Mouse (Mus musculus): ENCODE data around the gene Fam210b. TPM values are rescaled to one million over a fixed set of nuclear protein-coding genes. Genes with fewer than 3 reads are reported as not detected.

The Fam210b gene
- polyA plus RNA-seq, 1 experiment from 2014 or later: 32.8 TPM

GRCm38 (mm10) chr2:172348297-172348950 lies 3.1 kb downstream of the Fam210b start:
- TF ChIP-seq CTCF (IDR thresholded peaks at IDR 0.05) (no peak), EP300 (IDR thresholded peaks at IDR 0.05) (peak; percentile 64; the same call in 1 of the 2 replicates)
- Histone ChIP-seq H3K4me3 (ENCODE audit: low read depth, low read length) (no peak overlapping the region), H3K27me3 (replicated peaks; ENCODE audit: insufficient read depth, low read length) (no peaks in the 10 kb centered on the region), H3K36me3 (ENCODE audit: insufficient read depth, low read length) (no peaks in the 10 kb centered on the region), H3K4me2 (replicated peaks; ENCODE audit: low read depth, low read length) (peak overlapping the region; percentile 17; the same call in 1 of the 2 replicates), H3K9me3 (ENCODE audit: low read length) (no peaks in the 10 kb centered on the region), H3K27ac (ENCODE audit: low read length) (peak overlapping the region; percentile 3; the same call in 1 of the 2 replicates), H3K9ac (replicated peaks; ENCODE audit: low read depth) (no peak overlapping the region), H3K4me1 (ENCODE audit: insufficient read depth, low read depth, low read length) (peaks cover 12% of the 10 kb centered on the region; the same call in 1 of the 2 replicates)
- ATAC-seq: no peak
- peak; percentile 65 for DNase-seq (ENCODE audit: low spot score)
- 32% methylated on average over 3 of the region's 3 CpGs for WGBS

GRCm38 (mm10) chr2:172349776-172350175 lies 4.4 kb downstream of the Fam210b start:
- ATAC-seq (no peak), DNase-seq (ENCODE audit: low spot score) (no peak)
- Histone ChIP-seq H3K27ac (ENCODE audit: low read length) (no peak overlapping the region), H3K36me3 (ENCODE audit: insufficient read depth, low read length) (no peaks in the 10 kb centered on the region), H3K9me3 (ENCODE audit: low read length) (no peaks in the 10 kb centered on the region), H3K4me1 (ENCODE audit: insufficient read depth, low read depth, low read length) (peaks cover 7% of the 10 kb centered on the region; the same call in 1 of the 2 replicates), H3K4me2 (replicated peaks; ENCODE audit: low read depth, low read length) (no peak overlapping the region), H3K4me3 (ENCODE audit: low read depth, low read length) (no peak overlapping the region), H3K27me3 (replicated peaks; ENCODE audit: insufficient read depth, low read length) (no peaks in the 10 kb centered on the region), H3K9ac (replicated peaks; ENCODE audit: low read depth) (no peak overlapping the region)
- no peak for TF ChIP-seq EP300 (IDR thresholded peaks at IDR 0.05)
- no peak for TF ChIP-seq CTCF (IDR thresholded peaks at IDR 0.05)
- WGBS: 78% methylated on average over 14 of the region's 14 CpGs

- 68% methylated on average over 8 of the region's 8 CpGs for WGBS
- ATAC-seq: no peak
- 0 out of 2 replicates have a peak, but pooled peaks cover 5% of the 10 kb centered on the region for H3K36me3 ChIP-seq (ENCODE audit: insufficient read depth, low read length)
- H3K27ac ChIP-seq (ENCODE audit: low read length): no peak overlapping the region
- TF ChIP-seq EP300 (IDR thresholded peaks at IDR 0.05): no peak
- TF ChIP-seq CTCF (IDR thresholded peaks at IDR 0.05): no peak
- H3K9me3 ChIP-seq (ENCODE audit: low read length): no peaks in the 10 kb centered on the region
- no peak overlapping the region for H3K4me2 ChIP-seq (replicated peaks; ENCODE audit: low read depth, low read length)
- no peak overlapping the region for H3K9ac ChIP-seq (replicated peaks; ENCODE audit: low read depth)
- no peaks in the 10 kb centered on the region for H3K27me3 ChIP-seq (replicated peaks; ENCODE audit: insufficient read depth, low read length)
- DNase-seq (ENCODE audit: low spot score): no peak
- peaks cover 5% of the 10 kb centered on the region; the same call in 1 of the 2 replicates for H3K4me1 ChIP-seq (ENCODE audit: insufficient read depth, low read depth, low read length)
- no peak overlapping the region for H3K4me3 ChIP-seq (ENCODE audit: low read depth, low read length)
These were observed 5.4 kb downstream of the Fam210b start for GRCm38 (mm10) chr2:172350773-172351172.

GRCm38 (mm10) chr2:172353218-172353617 lies 7.9 kb downstream of the Fam210b start:
- H3K27ac ChIP-seq (ENCODE audit: low read length): no peak overlapping the region
- no peak overlapping the region for H3K4me3 ChIP-seq (ENCODE audit: low read depth, low read length)
- ATAC-seq: no peak
- WGBS: 87% methylated on average over 9 of the region's 9 CpGs
- no peak overlapping the region for H3K9ac ChIP-seq (replicated peaks; ENCODE audit: low read depth)
- H3K9me3 ChIP-seq (ENCODE audit: low read length): no peaks in the 10 kb centered on the region
- no peak overlapping the region for H3K4me2 ChIP-seq (replicated peaks; ENCODE audit: low read depth, low read length)
- TF ChIP-seq EP300 (IDR thresholded peaks at IDR 0.05): no peak
- 0 out of 2 replicates have a peak, but pooled peaks cover 8% of the 10 kb centered on the region for H3K36me3 ChIP-seq (ENCODE audit: insufficient read depth, low read length)
- H3K4me1 ChIP-seq (ENCODE audit: insufficient read depth, low read depth, low read length): peaks cover 5% of the 10 kb centered on the region; the same call in 1 of the 2 replicates
- no peaks in the 10 kb centered on the region for H3K27me3 ChIP-seq (replicated peaks; ENCODE audit: insufficient read depth, low read length)
- DNase-seq (ENCODE audit: low spot score): no peak

GRCm38 (mm10) chr2:172354761-172355160 lies 9.4 kb downstream of the Fam210b start:
- Histone ChIP-seq H3K4me1 (ENCODE audit: insufficient read depth, low read depth, low read length) (no peaks in the 10 kb centered on the region), H3K9me3 (ENCODE audit: low read length) (no peaks in the 10 kb centered on the region), H3K27ac (ENCODE audit: low read length) (no peak overlapping the region), H3K27me3 (replicated peaks; ENCODE audit: insufficient read depth, low read length) (no peaks in the 10 kb centered on the region), H3K4me3 (ENCODE audit: low read depth, low read length) (no peak overlapping the region), H3K4me2 (replicated peaks; ENCODE audit: low read depth, low read length) (no peak overlapping the region), H3K9ac (replicated peaks; ENCODE audit: low read depth) (no peak overlapping the region), H3K36me3 (ENCODE audit: insufficient read depth, low read length) (0 out of 2 replicates have a peak, but pooled peaks cover 8% of the 10 kb centered on the region)
- ATAC-seq (no peak), DNase-seq (ENCODE audit: low spot score) (no peak)
- TF ChIP-seq CTCF (IDR thresholded peaks at IDR 0.05): no peak
- TF ChIP-seq EP300 (IDR thresholded peaks at IDR 0.05): no peak
- WGBS: 80% methylated on average over 9 of the region's 9 CpGs

- ATAC-seq (no peak), DNase-seq (ENCODE audit: low spot score) (no peak)
- no peak for TF ChIP-seq EP300 (IDR thresholded peaks at IDR 0.05)
- H3K27ac ChIP-seq (ENCODE audit: low read length): no peak overlapping the region
- H3K36me3 ChIP-seq (ENCODE audit: insufficient read depth, low read length): 0 out of 2 replicates have a peak, but pooled peaks cover 8% of the 10 kb centered on the region
- no peak overlapping the region for H3K9ac ChIP-seq (replicated peaks; ENCODE audit: low read depth)
- no peak overlapping the region for H3K4me3 ChIP-seq (ENCODE audit: low read depth, low read length)
- H3K27me3 ChIP-seq (replicated peaks; ENCODE audit: insufficient read depth, low read length): no peaks in the 10 kb centered on the region
- WGBS: 86% methylated on average over 5 of the region's 5 CpGs
- H3K9me3 ChIP-seq (ENCODE audit: low read length): no peaks in the 10 kb centered on the region
- H3K4me1 ChIP-seq (ENCODE audit: insufficient read depth, low read depth, low read length): no peaks in the 10 kb centered on the region
- no peak overlapping the region for H3K4me2 ChIP-seq (replicated peaks; ENCODE audit: low read depth, low read length)
These were observed 10.5 kb downstream of the Fam210b start for GRCm38 (mm10) chr2:172355833-172356232.

Data from lung, postnatal 0 days (tissue).